Mouse (Mus musculus): ENCODE results near the gene Mdh2. TPM values are rescaled to one million over a fixed set of nuclear protein-coding genes. Genes with fewer than 3 reads are reported as not detected.

Gene Mdh2
- 100 to 1,000 TPM; 379 to 386 TPM for total RNA-seq (2021)
- long read RNA-seq, experiment 1, transcript Mdh2-201 (9 exons, 1,456 nt) = major isoform, 374 of 399 reads
- long read RNA-seq, experiment 1, partial matches to known transcripts = 12 of 399 reads
- long read RNA-seq, experiment 1, other reads (novel, unspliced or antisense) = 12 of 399 reads
- long read RNA-seq, experiment 2, transcript Mdh2-201 (9 exons, 1,456 nt) = major isoform, 231 of 252 reads
- long read RNA-seq, experiment 2, partial matches to known transcripts = 16 of 252 reads
- long read RNA-seq, experiment 2, other reads (novel, unspliced or antisense) = 5 of 252 reads

DNA sequence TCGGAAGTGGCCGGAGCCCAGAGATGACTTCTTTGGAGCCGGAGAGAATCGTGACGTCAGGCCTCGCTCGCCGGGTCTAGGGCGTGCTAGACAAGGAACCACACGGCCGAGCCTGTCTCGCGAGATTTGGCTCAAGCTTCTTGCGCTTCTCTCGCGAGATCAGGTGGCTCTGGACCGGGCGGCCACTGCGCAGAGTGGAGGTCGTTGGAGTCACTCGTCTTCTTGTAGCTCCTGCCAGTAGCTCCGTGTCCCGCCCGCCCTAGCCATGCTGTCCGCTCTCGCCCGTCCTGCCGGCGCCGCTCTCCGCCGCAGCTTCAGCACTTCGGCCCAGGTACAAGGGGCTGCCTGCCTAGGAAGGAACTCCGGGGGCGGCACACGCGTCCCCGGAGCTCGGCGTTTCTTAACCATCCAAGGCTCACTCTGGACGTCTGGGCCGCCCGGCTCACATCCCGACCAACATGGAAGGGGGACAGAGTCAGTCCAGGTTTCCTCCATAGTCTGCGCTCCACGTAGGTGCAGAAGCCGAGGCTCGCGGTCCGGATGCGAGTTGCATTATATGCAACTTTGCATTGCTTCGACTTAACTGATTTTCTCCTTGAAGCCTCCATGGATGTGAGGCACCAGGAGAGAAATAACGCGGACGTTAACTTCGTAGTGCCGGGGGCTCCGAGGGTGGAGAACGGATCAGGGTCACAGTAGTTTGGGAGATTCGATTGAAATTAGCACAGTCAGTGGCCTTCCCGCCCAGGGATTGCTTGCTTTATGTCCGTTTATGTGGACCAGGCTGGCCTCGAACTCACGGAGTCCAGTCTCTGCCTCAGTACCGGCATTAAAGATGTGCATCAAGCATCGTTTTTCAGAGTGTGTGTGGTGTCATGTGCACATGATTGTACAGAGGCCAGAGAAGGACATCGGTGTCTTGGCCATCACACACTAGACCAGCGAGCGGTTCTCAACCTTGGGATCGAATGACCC, at the start of gene Mdh2:
TSS of gene Mdh2 (plus strand) at position 10 of the 975 bp plus-strand sequence.
- intact Hi-C loops (cut with DNase I) = no loop called here
- Histone ChIP-seq H3K4me3 (peak within 1 kb of the TSS; percentile 82), H3K27ac (peak within 1 kb of the TSS; percentile 97)
- TF ChIP-seq CTCF (IDR thresholded peaks at IDR 0.05) = no peak
- peak; percentile 98 to 99 for DNase-seq (ENCODE audit: extremely low spot score in 1 of 2, low spot score in 2 of 2)

DNA sequence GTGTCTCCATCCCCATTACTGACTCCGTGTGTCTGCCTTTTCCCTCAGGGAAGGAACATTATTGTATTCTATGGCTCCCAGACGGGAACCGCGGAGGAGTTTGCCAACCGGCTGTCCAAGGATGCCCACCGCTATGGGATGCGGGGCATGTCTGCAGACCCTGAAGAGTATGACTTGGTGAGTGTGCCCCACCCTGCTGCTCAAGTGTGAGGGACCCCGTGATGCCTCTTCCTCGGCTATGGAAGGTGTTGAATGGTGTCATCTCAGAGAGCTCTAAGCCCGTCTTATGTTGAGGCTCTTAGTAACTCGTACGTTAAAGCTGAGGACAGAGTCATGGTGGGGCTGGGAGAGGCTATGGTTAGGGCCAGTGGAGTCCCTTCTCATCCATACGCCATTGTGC, 48.9 kb upstream of the Mdh2 start:
- Histone ChIP-seq H3K27ac (no peak overlapping the region), H3K4me3 (no peak overlapping the region)
- DNase-seq (ENCODE audit: extremely low spot score in 1 of 2, low spot score in 2 of 2) = no peak
- TF ChIP-seq CTCF (IDR thresholded peaks at IDR 0.05) = no peak
- intact Hi-C loops (cut with DNase I) = no loop called here

DNA sequence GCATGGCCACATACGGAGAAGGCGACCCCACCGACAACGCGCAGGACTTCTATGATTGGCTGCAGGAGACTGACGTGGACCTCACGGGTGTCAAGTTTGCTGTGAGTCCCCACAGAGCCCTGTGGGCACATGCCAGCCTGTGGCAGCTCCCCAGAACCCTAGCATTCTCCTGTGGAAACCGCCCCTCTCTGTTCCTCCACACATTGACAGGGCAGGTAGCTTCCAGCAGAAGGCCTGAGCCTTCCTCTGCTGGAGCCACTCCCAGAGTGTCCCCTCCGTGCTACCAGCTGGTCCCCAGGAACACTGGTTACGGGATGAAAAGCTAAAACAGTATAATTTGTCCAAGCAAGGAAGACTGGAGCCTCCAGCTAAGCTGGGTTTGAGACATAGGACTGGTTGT, 48.0 kb upstream of the Mdh2 start:
- H3K4me3 ChIP-seq = no peak overlapping the region
- no peak for TF ChIP-seq CTCF (IDR thresholded peaks at IDR 0.05)
- H3K27ac ChIP-seq = no peak overlapping the region
- no peak for DNase-seq (ENCODE audit: extremely low spot score in 1 of 2, low spot score in 2 of 2)
- intact Hi-C loops (cut with DNase I) = no loop called here

DNA sequence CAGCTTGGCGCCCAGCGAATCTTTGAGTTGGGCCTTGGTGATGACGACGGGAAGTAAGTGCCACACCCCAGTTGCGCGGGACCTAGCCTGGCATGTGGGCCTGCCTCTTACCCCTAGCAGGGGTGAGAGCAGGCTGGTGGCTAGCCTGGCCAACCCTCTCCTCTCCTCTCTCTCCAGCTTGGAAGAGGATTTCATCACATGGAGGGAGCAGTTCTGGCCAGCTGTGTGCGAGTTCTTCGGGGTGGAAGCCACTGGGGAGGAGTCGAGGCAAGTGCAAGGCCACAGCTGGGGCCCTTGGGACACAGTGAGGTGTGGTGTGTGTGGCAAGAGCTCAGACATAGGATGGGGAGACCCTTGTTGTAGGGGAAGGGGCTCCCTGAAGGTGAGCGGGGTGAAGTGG, 47.4 kb upstream of the Mdh2 start:
- no peak for DNase-seq (ENCODE audit: extremely low spot score in 1 of 2, low spot score in 2 of 2)
- Histone ChIP-seq H3K4me3 (no peak overlapping the region), H3K27ac (no peak overlapping the region)
- no peak for TF ChIP-seq CTCF (IDR thresholded peaks at IDR 0.05)
- intact Hi-C loops (cut with DNase I) = no loop called here

DNA sequence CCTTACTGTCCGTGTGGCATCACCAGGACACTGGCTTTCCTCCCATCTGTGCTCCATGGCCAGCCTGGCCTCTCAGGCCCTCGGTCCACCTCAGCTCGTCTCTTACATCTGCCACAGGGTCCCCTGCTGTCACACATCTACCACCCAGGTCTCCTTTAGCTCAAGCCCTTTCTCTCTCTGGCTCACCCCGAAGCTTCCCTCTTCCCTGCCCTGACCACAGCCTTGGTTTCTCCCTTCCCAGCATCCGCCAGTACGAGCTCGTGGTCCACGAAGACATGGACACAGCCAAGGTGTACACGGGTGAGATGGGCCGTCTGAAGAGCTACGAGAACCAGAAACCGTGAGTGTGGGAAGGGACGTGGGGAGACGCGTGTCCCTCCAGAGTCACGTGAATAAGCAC, 47.0 kb upstream of the Mdh2 start:
- no peak for TF ChIP-seq CTCF (IDR thresholded peaks at IDR 0.05)
- intact Hi-C loops (cut with DNase I) = no loop called here
- H3K27ac ChIP-seq = no peak overlapping the region
- no peak for DNase-seq (ENCODE audit: extremely low spot score in 1 of 2, low spot score in 2 of 2)
- no peak overlapping the region for H3K4me3 ChIP-seq

DNA sequence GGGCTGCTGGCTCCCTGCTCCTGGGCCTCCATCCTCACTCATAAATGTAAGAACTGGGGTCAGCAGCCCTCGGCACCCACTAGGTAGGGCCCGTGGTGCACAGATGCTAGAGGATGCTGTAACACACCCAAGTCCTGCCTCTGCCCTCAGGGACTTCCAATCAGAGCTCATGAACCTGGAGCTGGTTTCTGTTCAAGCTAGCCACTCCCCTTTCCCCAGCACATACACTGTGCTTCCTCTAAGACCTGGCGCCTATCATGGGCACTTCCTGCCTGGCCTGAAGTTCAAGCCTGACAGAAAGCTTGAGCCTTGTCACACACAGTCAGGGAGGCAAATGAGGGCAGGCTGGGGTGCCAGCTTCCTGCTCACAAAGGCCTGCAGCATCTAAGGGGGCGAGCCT, 45.2 kb upstream of the Mdh2 start:
- Histone ChIP-seq H3K27ac (no peak overlapping the region), H3K4me3 (no peak overlapping the region)
- intact Hi-C loops (cut with DNase I) = no loop called here
- no peak for DNase-seq (ENCODE audit: extremely low spot score in 1 of 2, low spot score in 2 of 2)
- no peak for TF ChIP-seq CTCF (IDR thresholded peaks at IDR 0.05)

DNA sequence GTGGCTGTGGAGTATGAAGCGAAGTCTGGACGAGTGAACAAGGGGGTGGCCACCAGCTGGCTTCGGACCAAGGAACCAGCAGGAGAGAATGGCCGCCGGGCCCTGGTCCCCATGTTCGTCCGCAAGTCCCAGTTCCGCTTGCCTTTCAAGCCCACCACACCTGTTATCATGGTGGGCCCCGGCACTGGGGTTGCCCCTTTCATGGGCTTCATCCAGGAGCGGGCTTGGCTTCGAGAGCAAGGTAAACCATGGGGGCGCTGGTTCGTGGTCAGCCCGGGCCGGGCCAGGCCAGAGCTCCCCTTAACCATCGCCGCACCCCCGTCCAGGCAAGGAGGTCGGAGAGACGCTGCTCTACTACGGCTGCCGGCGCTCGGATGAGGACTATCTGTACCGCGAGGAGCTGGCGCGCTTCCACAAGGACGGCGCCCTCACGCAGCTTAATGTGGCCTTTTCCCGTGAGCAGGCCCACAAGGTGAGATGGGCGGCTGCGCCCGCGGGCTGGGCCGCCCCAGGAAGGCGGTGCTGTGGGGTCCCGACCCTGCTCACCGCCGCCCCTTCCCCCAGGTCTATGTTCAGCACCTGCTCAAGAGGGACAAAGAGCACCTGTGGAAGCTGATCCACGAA, 44.1 kb upstream of the Mdh2 start:
- intact Hi-C loops (cut with DNase I) = no loop called here
- H3K27ac ChIP-seq = no peak overlapping the region
- TF ChIP-seq CTCF (IDR thresholded peaks at IDR 0.05) = no peak
- no peak for DNase-seq (ENCODE audit: extremely low spot score in 1 of 2, low spot score in 2 of 2)
- H3K4me3 ChIP-seq = no peak overlapping the region

DNA sequence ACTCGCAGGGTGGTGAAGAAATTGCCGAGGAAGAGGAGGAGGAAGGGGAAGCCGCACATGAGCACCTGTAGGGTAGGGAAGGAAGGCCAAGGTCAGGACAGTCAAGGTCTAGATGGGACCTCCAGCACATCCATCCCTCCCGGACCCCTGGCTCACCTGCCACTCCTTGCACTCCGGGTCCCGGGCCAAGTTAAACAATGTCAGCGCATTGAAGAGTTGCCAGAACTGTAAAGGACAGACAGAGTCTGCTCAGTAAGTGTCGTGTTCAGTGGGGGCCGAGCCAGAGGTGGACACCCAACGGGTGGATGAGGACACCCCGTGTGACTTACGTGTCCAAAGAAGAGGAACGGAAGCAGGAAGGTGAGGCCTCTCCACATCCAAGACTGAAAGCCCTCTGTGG, 42.5 kb upstream of the Mdh2 start:
- H3K4me3 ChIP-seq = no peak overlapping the region
- DNase-seq (ENCODE audit: extremely low spot score in 1 of 2, low spot score in 2 of 2) = no peak
- TF ChIP-seq CTCF (IDR thresholded peaks at IDR 0.05) = no peak
- no peak overlapping the region for H3K27ac ChIP-seq
- intact Hi-C loops (cut with DNase I) = no loop called here

DNA sequence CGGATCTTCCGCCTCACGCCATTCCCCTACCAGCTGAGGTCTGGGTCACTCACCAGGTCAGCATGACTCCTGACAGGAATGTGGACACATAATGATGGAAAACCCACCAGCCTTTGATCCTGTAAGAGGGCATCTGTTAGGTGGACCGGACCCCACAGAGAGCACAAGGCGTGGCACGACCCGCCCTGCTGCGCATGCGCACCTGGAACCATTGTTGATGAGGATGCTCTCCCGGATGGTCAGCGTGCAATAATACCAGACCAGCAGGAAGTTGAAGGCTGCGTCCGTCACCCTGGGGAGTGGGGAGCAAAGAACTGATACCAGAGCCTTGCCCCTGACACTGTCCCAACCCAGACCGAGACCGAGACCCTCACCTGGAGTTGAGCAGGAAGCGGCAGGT, 41.7 kb upstream of the Mdh2 start:
- Histone ChIP-seq H3K4me3 (no peak overlapping the region), H3K27ac (no peak overlapping the region)
- TF ChIP-seq CTCF (IDR thresholded peaks at IDR 0.05) = no peak
- intact Hi-C loops (cut with DNase I) = no loop called here
- DNase-seq (ENCODE audit: extremely low spot score in 1 of 2, low spot score in 2 of 2) = no peak

DNA sequence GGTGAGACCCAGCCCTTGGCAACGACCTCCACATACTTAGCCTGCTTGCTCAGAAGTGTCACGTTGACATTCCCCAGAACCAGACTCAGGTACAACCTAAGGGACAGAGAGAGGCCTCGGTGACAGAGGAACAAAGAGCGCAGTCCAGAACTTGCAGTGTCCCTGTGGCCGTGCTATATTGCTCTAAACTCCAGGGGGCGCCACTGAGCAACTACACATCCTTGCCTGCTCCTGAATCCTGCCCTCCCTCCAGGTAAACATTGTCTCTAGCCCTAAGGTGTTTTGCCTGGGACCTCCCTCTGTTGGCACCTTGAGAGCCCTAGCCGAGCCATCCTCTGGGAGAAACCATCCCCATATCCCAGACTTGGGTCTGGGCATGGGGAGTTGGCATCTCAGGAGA, 41.1 kb upstream of the Mdh2 start:
- no peak for DNase-seq (ENCODE audit: extremely low spot score in 1 of 2, low spot score in 2 of 2)
- intact Hi-C loops (cut with DNase I) = no loop called here
- Histone ChIP-seq H3K4me3 (no peak overlapping the region), H3K27ac (no peak overlapping the region)
- peak; percentile 54 for TF ChIP-seq CTCF (IDR thresholded peaks at IDR 0.05)

DNA sequence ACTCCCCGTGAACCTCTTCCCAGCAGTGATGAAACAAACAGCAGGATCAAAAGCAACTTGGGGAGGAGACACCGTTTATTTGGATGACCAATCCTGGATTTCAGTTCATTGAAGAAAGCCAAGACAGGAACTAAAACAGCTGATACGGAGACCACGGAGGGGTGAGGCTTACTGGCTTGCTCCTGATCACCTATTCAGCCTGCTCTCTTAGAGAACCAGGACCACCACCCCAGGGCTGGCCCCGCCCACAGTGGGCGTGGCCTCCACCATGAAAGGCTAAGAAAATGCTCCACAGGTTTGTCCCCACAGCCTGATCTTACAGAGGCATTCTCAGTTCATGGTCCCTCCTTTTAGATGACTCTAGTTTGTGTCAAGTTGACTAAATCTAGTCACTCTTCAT, 40.0 kb upstream of the Mdh2 start:
- no peak overlapping the region for H3K4me3 ChIP-seq
- no peak overlapping the region for H3K27ac ChIP-seq
- DNase-seq (ENCODE audit: extremely low spot score in 1 of 2, low spot score in 2 of 2) = no peak
- intact Hi-C loops (cut with DNase I) = no loop called here
- TF ChIP-seq CTCF (IDR thresholded peaks at IDR 0.05) = no peak

DNA sequence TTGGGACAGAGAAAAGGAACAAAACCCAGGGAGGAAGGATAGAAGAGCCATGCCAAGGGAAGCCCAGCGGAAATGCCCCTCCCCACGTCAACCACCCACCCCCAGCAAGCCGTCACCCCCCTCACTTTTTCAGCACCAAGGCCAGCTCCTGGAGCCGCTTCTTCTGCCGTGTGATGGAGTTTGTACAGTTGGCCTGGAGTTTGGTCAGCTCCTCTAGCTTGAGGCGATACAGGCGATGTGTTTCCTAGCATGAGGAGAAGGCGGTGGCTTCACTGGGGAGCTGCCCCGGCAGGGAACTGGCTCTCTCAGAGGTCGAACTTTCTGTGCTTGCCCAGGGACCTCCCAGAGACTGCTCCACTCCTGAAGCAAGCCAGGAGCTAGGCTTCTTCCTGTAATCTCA, 36.1 kb upstream of the Mdh2 start:
- Histone ChIP-seq H3K4me3 (no peak overlapping the region), H3K27ac (no peak overlapping the region)
- no peak for TF ChIP-seq CTCF (IDR thresholded peaks at IDR 0.05)
- DNase-seq (ENCODE audit: extremely low spot score in 1 of 2, low spot score in 2 of 2) = no peak
- intact Hi-C loops (cut with DNase I) = loop anchor here (5.0 kb wide), 1 partner anchor 55 kb away; no protein-coding TSS in a partner anchor

Measured in left cerebral cortex, adult 2 months (tissue).